Mouse (Mus musculus): Measurements from ENCODE around the gene Syf2. TPM values are rescaled to one million over a fixed set of nuclear protein-coding genes. Genes with fewer than 3 reads are reported as not detected.

The Syf2 gene
- total and polyA plus RNA-seq, 2 experiments from 2014 or later: 19.2 to 70.7 TPM

- H3K9ac ChIP-seq (replicated peaks; ENCODE audit: low read length): no peak overlapping the region
- H3K4me3 ChIP-seq (ENCODE audit: low read length): no peak overlapping the region
- H3K4me1 ChIP-seq (ENCODE audit: insufficient read depth, low read length): no peaks in the 10 kb centered on the region
- H3K27ac ChIP-seq: no peak overlapping the region
- no peak for ATAC-seq
- DNase-seq (ENCODE audit: low spot score): no peak
- TF ChIP-seq CTCF (IDR thresholded peaks at IDR 0.05; ENCODE audit: low read depth): peak; percentile 57
- H3K27me3 ChIP-seq (ENCODE audit: insufficient read depth, low read length): no peaks in the 10 kb centered on the region
- WGBS: 65% methylated on average over 3 of the region's 3 CpGs
- no peaks in the 10 kb centered on the region for H3K36me3 ChIP-seq (ENCODE audit: insufficient read depth, low read length)
- no peaks in the 10 kb centered on the region for H3K9me3 ChIP-seq (ENCODE audit: low read length)
- H3K4me2 ChIP-seq (ENCODE audit: low read depth, low read length): no peak overlapping the region
These were observed 53.9 kb downstream of the Syf2 start for GRCm38 (mm10) chr4:134984555-134984954.

- no peak overlapping the region for H3K27ac ChIP-seq
- H3K27me3 ChIP-seq (ENCODE audit: insufficient read depth, low read length): no peaks in the 10 kb centered on the region
- H3K9ac ChIP-seq (replicated peaks; ENCODE audit: low read length): no peak overlapping the region
- H3K9me3 ChIP-seq (ENCODE audit: low read length): no peaks in the 10 kb centered on the region
- H3K4me2 ChIP-seq (ENCODE audit: low read depth, low read length): no peak overlapping the region
- H3K4me3 ChIP-seq (ENCODE audit: low read length): no peak overlapping the region
- no peak for ATAC-seq
- DNase-seq (ENCODE audit: low spot score): no peak
- no peak for TF ChIP-seq CTCF (IDR thresholded peaks at IDR 0.05; ENCODE audit: low read depth)
- H3K4me1 ChIP-seq (ENCODE audit: insufficient read depth, low read length): no peaks in the 10 kb centered on the region
- WGBS: 54% methylated on average over 11 of the region's 11 CpGs
- H3K36me3 ChIP-seq (ENCODE audit: insufficient read depth, low read length): no peaks in the 10 kb centered on the region
These were observed 55.1 kb downstream of the Syf2 start for GRCm38 (mm10) chr4:134985626-134986335.

- Histone ChIP-seq H3K4me2 (ENCODE audit: low read depth, low read length) (no peak overlapping the region), H3K4me3 (ENCODE audit: low read length) (no peak overlapping the region), H3K27ac (no peak overlapping the region), H3K36me3 (ENCODE audit: insufficient read depth, low read length) (no peaks in the 10 kb centered on the region), H3K27me3 (ENCODE audit: insufficient read depth, low read length) (no peaks in the 10 kb centered on the region), H3K9me3 (ENCODE audit: low read length) (no peaks in the 10 kb centered on the region), H3K4me1 (ENCODE audit: insufficient read depth, low read length) (no peaks in the 10 kb centered on the region), H3K9ac (replicated peaks; ENCODE audit: low read length) (no peak overlapping the region)
- ATAC-seq (no peak), DNase-seq (ENCODE audit: low spot score) (peak; percentile 31)
- TF ChIP-seq CTCF (IDR thresholded peaks at IDR 0.05; ENCODE audit: low read depth): no peak
- 58% methylated on average over 4 of the region's 4 CpGs for WGBS
These were observed 55.6 kb downstream of the Syf2 start for GRCm38 (mm10) chr4:134986336-134986635.

GRCm38 (mm10) chr4:134986963-134987362 lies 56.3 kb downstream of the Syf2 start:
- Histone ChIP-seq H3K27ac (no peak overlapping the region), H3K4me3 (ENCODE audit: low read length) (no peak overlapping the region), H3K9me3 (ENCODE audit: low read length) (no peaks in the 10 kb centered on the region), H3K9ac (replicated peaks; ENCODE audit: low read length) (no peak overlapping the region), H3K4me2 (ENCODE audit: low read depth, low read length) (no peak overlapping the region), H3K27me3 (ENCODE audit: insufficient read depth, low read length) (no peaks in the 10 kb centered on the region), H3K4me1 (ENCODE audit: insufficient read depth, low read length) (no peaks in the 10 kb centered on the region), H3K36me3 (ENCODE audit: insufficient read depth, low read length) (no peaks in the 10 kb centered on the region)
- WGBS: 80% methylated on average over 3 of the region's 3 CpGs
- DNase-seq (ENCODE audit: low spot score): no peak
- ATAC-seq: no peak
- TF ChIP-seq CTCF (IDR thresholded peaks at IDR 0.05; ENCODE audit: low read depth): no peak

Other genes with a start within 250 kb of the Syf2 start
- 36.1 and 40.5 TPM in 2 replicates for gene Man1c1, start 226.6 kb upstream of the Syf2 start, total RNA-seq (2014; rRNA removed)
- gene Man1c1, start 226.6 kb upstream of the Syf2 start, polyA plus RNA-seq (2015; fragmentation: Nextera tagmentation; extraction: Ambion mirVana): 5.8 and 7.1 TPM in 2 replicates
- gene Ldlrap1, start 162.9 kb upstream of the Syf2 start, total RNA-seq (2014; rRNA removed): 2.6 and 3.1 TPM in 2 replicates
- 2.7 and 2.9 TPM in 2 replicates for gene Ldlrap1, start 162.9 kb upstream of the Syf2 start, polyA plus RNA-seq (2015; fragmentation: Nextera tagmentation; extraction: Ambion mirVana)
- gene Maco1, start 77.6 kb upstream of the Syf2 start, total RNA-seq (2014; rRNA removed): 43.6 and 45.5 TPM in 2 replicates
- 68.9 and 70.3 TPM in 2 replicates for gene Maco1, start 77.6 kb upstream of the Syf2 start, polyA plus RNA-seq (2015; fragmentation: Nextera tagmentation; extraction: Ambion mirVana)
- 0.29 and 2.1 TPM in 2 replicates for gene Rhd, start 66.4 kb upstream of the Syf2 start, total RNA-seq (2014; rRNA removed)
- gene Rhd, start 66.4 kb upstream of the Syf2 start, polyA plus RNA-seq (2015; fragmentation: Nextera tagmentation; extraction: Ambion mirVana): 1.1 TPM in 2 replicates
- 149 and 166 TPM in 2 replicates for gene Tmem50a, start 15.9 kb upstream of the Syf2 start, total RNA-seq (2014; rRNA removed)
- gene Tmem50a, start 15.9 kb upstream of the Syf2 start, polyA plus RNA-seq (2015; fragmentation: Nextera tagmentation; extraction: Ambion mirVana): 231 and 239 TPM in 2 replicates
- gene Rsrp1, start 7.3 kb upstream of the Syf2 start, total RNA-seq (2014; rRNA removed): 70.0 and 112 TPM in 2 replicates
- 256 and 295 TPM in 2 replicates for gene Rsrp1, start 7.3 kb upstream of the Syf2 start, polyA plus RNA-seq (2015; fragmentation: Nextera tagmentation; extraction: Ambion mirVana)
- not detected in 2 replicates for gene Runx3, start 189.8 kb downstream of the Syf2 start, total RNA-seq (2014; rRNA removed)
- gene Runx3, start 189.8 kb downstream of the Syf2 start, polyA plus RNA-seq (2015; fragmentation: Nextera tagmentation; extraction: Ambion mirVana): not detected in 2 replicates